In genomic region chr8:98402852-98403644, GRCm38 (mm10) we compare ENCODE assay signal across 17 mouse cellular contexts.
DNase-seq lines count a peak whose midpoint lies in the region; ATAC-seq and TF ChIP-seq lines count a peak whose summit lies in the region.
"Had no signal": no experiment of that assay in that cellular context is flagged by ENCODE, and none has a peak within 500 bp of the region (broad histone marks: within the 10 kb centered on the region; RNA-seq: fewer than 3 reads in every experiment).

No protein-coding gene starts in this region.

- no peak for ATAC-seq in kidney, embryonic 16.5 days (ENCODE audit: low FRiP score, low TSS enrichment)
- peak; percentile 54 for ATAC-seq in G1E (ENCODE audit: extremely low read depth, insufficient number of reproducible peaks, low FRiP score, poor library complexity, severe bottlenecking)

- H3K27me3 ChIP-seq in kidney, adult 2 months (replicated peaks; ENCODE audit: control insufficient read depth, insufficient read depth, low read length): no peaks in the 10 kb centered on the region
- H3K27me3 ChIP-seq in kidney, embryonic 16.5 days (ENCODE audit: insufficient read depth, low read length): no peaks in the 10 kb centered on the region
- H3K27me3 ChIP-seq in G1E (ENCODE audit: insufficient read depth, low read length): no peaks in the 10 kb centered on the region
- H3K27me3 ChIP-seq: limb, embryonic 13.5 days had no signal

- no peak overlapping the region for H3K4me3 ChIP-seq in kidney, adult 2 months (ENCODE audit: insufficient read depth, low read depth, low read length)
- H3K4me3 ChIP-seq in kidney, embryonic 16.5 days (ENCODE audit: low read length): no peak overlapping the region
- H3K4me3 ChIP-seq in G1E (ENCODE audit: low read depth, low read length): no peak overlapping the region
- H3K4me3 ChIP-seq: limb, embryonic 13.5 days had no signal

- TF ChIP-seq POLR2A in kidney, adult 2 months (IDR thresholded peaks at IDR 0.05; ENCODE audit: low read depth, low read length): no peak

- H3K4me1 ChIP-seq in kidney, adult 2 months (ENCODE audit: control insufficient read depth, insufficient read depth, low read length): no peaks in the 10 kb centered on the region
- no peaks in the 10 kb centered on the region for H3K4me1 ChIP-seq in kidney, embryonic 16.5 days (ENCODE audit: insufficient read depth, low read length)
- no peaks in the 10 kb centered on the region for H3K4me1 ChIP-seq in G1E (ENCODE audit: insufficient read depth, low read depth, low read length)
- H3K4me1 ChIP-seq: limb, embryonic 13.5 days had no signal

- no peak overlapping the region for H3K4me2 ChIP-seq in kidney, embryonic 16.5 days (replicated peaks; ENCODE audit: low read depth, low read length)
- H3K4me2 ChIP-seq: limb, embryonic 13.5 days had no signal

- H3K9me3 ChIP-seq in kidney, embryonic 16.5 days (ENCODE audit: low read length): no peaks in the 10 kb centered on the region
- no peaks in the 10 kb centered on the region for H3K9me3 ChIP-seq in G1E (replicated peaks)
- H3K9me3 ChIP-seq: limb, embryonic 13.5 days had no signal

- no peak overlapping the region for H3K9ac ChIP-seq in kidney, embryonic 16.5 days (replicated peaks; ENCODE audit: low read length)
- H3K9ac ChIP-seq: limb, embryonic 13.5 days had no signal

- H3K27ac ChIP-seq in kidney, adult 2 months (ENCODE audit: insufficient read depth, low read depth, low read length): no peak overlapping the region
- no peak overlapping the region for H3K27ac ChIP-seq in kidney, embryonic 16.5 days (ENCODE audit: low read length)
- H3K27ac ChIP-seq: kidney, postnatal 0 days; limb, embryonic 13.5 days had no signal

- TF ChIP-seq CTCF in kidney, adult 2 months (conservative IDR thresholded peaks at IDR 0.05; ENCODE audit: insufficient read depth, insufficient read length, low read depth, low read length): no peak
- no peak for TF ChIP-seq CTCF in G1E (IDR thresholded peaks at IDR 0.05; ENCODE audit: low read depth, low read length)

- peak; percentile 1 to 3 for DNase-seq in adrenal gland, postnatal 36 days
- no peak for DNase-seq in adrenal gland, postnatal 25 days
- peak; percentile 4 for DNase-seq in kidney, adult 2 months
- no peak for DNase-seq in G1E (ENCODE audit: low spot score)
- peak; percentile 4 for DNase-seq in cerebellum, adult 8-10 months
- DNase-seq in natural killer cell, adult 2 months (ENCODE audit: low spot score in 2 of 2): no peak
- DNase-seq in c-Kit-positive CD71-positive TER-119-positive erythroid progenitor cells, embryonic 14.5 days (ENCODE audit: low spot score): no peak
- DNase-seq: adrenal gland, adult 8-10 months; B cell, adult 2 months; heart, postnatal 10 days; layer of hippocampus, postnatal 36 days; lung, postnatal 4 days; right cerebral cortex, postnatal 4 days; thymus, postnatal 25 days had no signal

- 69% methylated on average over 11 of the region's 11 CpGs for WGBS in kidney, adult 2 months
- 78% methylated on average over 11 of the region's 11 CpGs for WGBS in kidney, embryonic 16.5 days

- H3K36me3 ChIP-seq in kidney, adult 2 months (ENCODE audit: control insufficient read depth, insufficient read depth, low read length): no peaks in the 10 kb centered on the region
- H3K36me3 ChIP-seq in kidney, embryonic 16.5 days (ENCODE audit: insufficient read depth, low read length): no peaks in the 10 kb centered on the region
- no peaks in the 10 kb centered on the region for H3K36me3 ChIP-seq in G1E (replicated peaks)
- H3K36me3 ChIP-seq: limb, embryonic 13.5 days had no signal

Comparison
In these comparisons a context has a peak if more than half of its experiments do, and no peak if none do; other contexts are left out.
1. DNase-seq: peak in adrenal gland, postnatal 36 days (2 of 2), kidney, adult 2 months (single experiment) and cerebellum, adult 8-10 months (single experiment); none in adrenal gland, postnatal 25 days (single experiment), G1E (single experiment), natural killer cell, adult 2 months (0 of 2) and c-Kit-positive CD71-positive TER-119-positive erythroid progenitor cells, embryonic 14.5 days (single experiment).